Mouse (Mus musculus) CH12.LX (cell line): ENCODE measurements around the gene Gm20388. TPM values are rescaled to one million over a fixed set of nuclear protein-coding genes. Genes with fewer than 3 reads are reported as not detected.

ENCODE experiments used
- DNase-seq: peaks from one replicate; pipeline ENCODE4 v3.0.0-alpha.2; 2013; ENCODE audit errors: extremely low read depth
- H3K27ac ChIP-seq: 2 replicates; pipeline ENCODE4 v1.5.1; 2012; ENCODE audit warnings: low read depth, mild to moderate bottlenecking, control low read depth, moderate library complexity; ENCODE audit not compliant: insufficient read depth
- H3K27me3 ChIP-seq: replicated peaks from 2 replicates; pipeline ENCODE3; 2012; ENCODE audit warnings: inconsistent platforms
- H3K36me3 ChIP-seq, 2 experiments: replicated peaks in 1 of 2; 2 replicates each; pipeline versions ENCODE3 to v1.6.1; 2012; ENCODE audit warnings: inconsistent platforms in 1 of 2, low read length in 1 of 2, mild to moderate bottlenecking in 1 of 2, mixed read lengths in 1 of 2, moderate library complexity in 1 of 2; ENCODE audit not compliant: control insufficient read depth in 1 of 2, insufficient read depth in 1 of 2
- H3K4me1 ChIP-seq, 2 experiments: 2 replicates each; pipeline ENCODE4 v1.6.1; 2012; ENCODE audit warnings: inconsistent platforms in 1 of 2, moderate library complexity in 1 of 2; ENCODE audit not compliant: insufficient read depth in 2 of 2, control insufficient read depth in 1 of 2
- H3K4me2 ChIP-seq: 2 replicates; pipeline ENCODE4 v1.6.1; 2012; ENCODE audit warnings: low read depth, mild to moderate bottlenecking, control low read depth; ENCODE audit not compliant: poor library complexity, insufficient read depth, severe bottlenecking
- H3K4me3 ChIP-seq, 3 experiments: fragments of 150-350 bp in 1 of 3; sonication (generic) in 1 of 3; replicated peaks in 1 of 3; 2 replicates each; pipeline versions ENCODE3 to v1.5.1; 2011 to 2012; ENCODE audit warnings: low read depth in 2 of 3, low read length in 2 of 3, mild to moderate bottlenecking in 2 of 3, moderate library complexity in 2 of 3, control low read depth in 1 of 3, improper control_type of control experiment in 1 of 3, inconsistent platforms in 1 of 3, mixed read lengths in 1 of 3; ENCODE audit not compliant: poor library complexity in 1 of 3
- H3K79me2 ChIP-seq: replicated peaks from 2 replicates; pipeline ENCODE4 v1.6.1; 2012; ENCODE audit warnings: mild to moderate bottlenecking, moderate library complexity; ENCODE audit not compliant: control insufficient read depth, poor library complexity, insufficient read depth, severe bottlenecking; ENCODE audit errors: extremely low read depth
- H3K9ac ChIP-seq: 2 replicates; pipeline ENCODE4 v1.6.1; 2012; ENCODE audit warnings: low read depth, mild to moderate bottlenecking, control low read depth, moderate library complexity; ENCODE audit not compliant: insufficient read depth
- H3K9me3 ChIP-seq: replicated peaks from 2 replicates; pipeline ENCODE3; 2012; ENCODE audit warnings: low read length, inconsistent platforms, mixed read lengths
- BHLHE40 ChIP-seq: IDR thresholded peaks from 2 replicates; pipeline ENCODE4 v1.6.1; 2011; ENCODE audit warnings: mild to moderate bottlenecking, low read depth, low read length, improper control_type of control experiment
- CHD2 ChIP-seq: IDR thresholded peaks from 2 replicates; pipeline ENCODE4 v1.6.1; 2011; ENCODE audit warnings: low read length, improper control_type of control experiment
- CTCF ChIP-seq, 2 experiments: IDR thresholded peaks in 1 of 2; conservative IDR thresholded peaks in 1 of 2; 2 replicates each; pipeline ENCODE4 v1.5.1; 2011 to 2012; ENCODE audit warnings: low read depth in 2 of 2, low read length in 2 of 2, improper control_type of control experiment in 1 of 2, inconsistent platforms in 1 of 2, mild to moderate bottlenecking in 1 of 2, moderate library complexity in 1 of 2
- E2F4 ChIP-seq: IDR thresholded peaks from 2 replicates; pipeline ENCODE4 v1.6.1; 2011; ENCODE audit warnings: low read depth, low read length, improper control_type of control experiment; ENCODE audit not compliant: insufficient replicate concordance
- EP300 ChIP-seq: IDR thresholded peaks from 2 replicates; pipeline ENCODE4 v1.6.1; 2011; ENCODE audit warnings: low read length, improper control_type of control experiment
- ETS1 ChIP-seq: conservative IDR thresholded peaks from 2 replicates; pipeline ENCODE4 v1.6.1; 2012; ENCODE audit warnings: low read depth, mild to moderate bottlenecking, inconsistent platforms, low read length, improper control_type of control experiment, moderate library complexity
- IRF4 ChIP-seq: IDR thresholded peaks from 2 replicates; pipeline ENCODE4 v1.6.1; 2014; ENCODE audit warnings: low read depth, mild to moderate bottlenecking, inconsistent platforms, low read length, improper control_type of control experiment
- MAFK ChIP-seq: IDR thresholded peaks from 2 replicates; pipeline ENCODE4 v1.6.1; 2011; ENCODE audit warnings: low read length, improper control_type of control experiment; ENCODE audit not compliant: insufficient replicate concordance
- MAZ ChIP-seq: IDR thresholded peaks from 2 replicates; pipeline ENCODE4 v1.6.1; 2012; ENCODE audit warnings: low read depth, mild to moderate bottlenecking, inconsistent platforms, low read length, improper control_type of control experiment, moderate library complexity
- MEF2A ChIP-seq: IDR thresholded peaks from 2 replicates; pipeline ENCODE4 v1.6.1; 2014; ENCODE audit warnings: low read depth, mild to moderate bottlenecking, inconsistent platforms, low read length, improper control_type of control experiment, borderline replicate concordance
- MXI1 ChIP-seq: IDR thresholded peaks from 2 replicates; pipeline ENCODE4 v1.6.1; 2011; ENCODE audit warnings: mild to moderate bottlenecking, low read depth, low read length, improper control_type of control experiment
- NELFE ChIP-seq: IDR thresholded peaks from 2 replicates; pipeline ENCODE4 v1.6.1; 2011; ENCODE audit warnings: low read depth, low read length, improper control_type of control experiment
- PAX5 ChIP-seq: IDR thresholded peaks from 2 replicates; pipeline ENCODE4 v1.6.1; 2012; ENCODE audit warnings: low read length, inconsistent platforms, mixed read lengths
- POLR2A ChIP-seq: IDR thresholded peaks from 2 replicates; pipeline ENCODE4 v1.6.1; 2011; ENCODE audit warnings: low read depth, mild to moderate bottlenecking, improper control_type of control experiment, low read length
- RCOR1 ChIP-seq: conservative IDR thresholded peaks from 2 replicates; pipeline ENCODE4 v1.6.1; 2012; ENCODE audit warnings: low read depth, mild to moderate bottlenecking, inconsistent platforms, low read length, improper control_type of control experiment
- ZKSCAN1 ChIP-seq: IDR thresholded peaks from 2 replicates; pipeline ENCODE4 v1.6.1; 2012; ENCODE audit warnings: low read depth, inconsistent platforms, low read length, improper control_type of control experiment, borderline replicate concordance
- ZMIZ1 ChIP-seq: IDR thresholded peaks from 2 replicates; pipeline ENCODE4 v1.6.1; 2012; ENCODE audit warnings: low read depth, mild to moderate bottlenecking, inconsistent platforms, low read length, improper control_type of control experiment
- ZNF384 ChIP-seq: IDR thresholded peaks from 2 replicates; pipeline ENCODE4 v1.6.1; 2012; ENCODE audit warnings: low read depth, low read length, improper control_type of control experiment, inconsistent platforms
- dilution Hi-C: fragments of 300-500 bp; cut with MboI; formaldehyde crosslinking; loops from 2 replicates; pipeline ENCODE4 v1.14.3; 2020; ENCODE audit warnings: low sequenced_read_pairs; ENCODE audit not compliant: extremely low pct_unique_long_range_greater_than_20kb, extremely low pct_ligation_motif_present
- in situ Hi-C: fragments of 300-500 bp; cut with MboI; formaldehyde crosslinking; loops from 3 replicates; pipeline ENCODE4 v1.14.3; 2019; ENCODE audit warnings: low sequenced_read_pairs, low pct_ligation_motif_present, low pct_unique_long_range_greater_than_20kb, mixed read lengths
- polyA plus RNA-seq: library from polyadenylated mRNA; unstranded; fragments of >175 nt; gene quantifications from 2 replicates; pipeline ENCODE4 v1.2.1, GENCODE M21; 2012; ENCODE audit warnings: low read depth; ENCODE audit not compliant: insufficient read length
- total RNA-seq, 2 experiments: library from RNA; depleted of rRNA; stranded (reverse); fragments of 300-350 nt in 1 of 2; fragments of >200 nt in 1 of 2; gene quantifications; 2 replicates each; pipeline ENCODE4 v1.2.3; 2012 to 2014

Gm20388 gene
- total and polyA plus RNA-seq, 3 experiments, result 14.8 to 26.3 (median 22.2) TPM

- in situ Hi-C loops, result no loop called here
- no peaks in the 10 kb centered on the region for H3K9me3 ChIP-seq
- H3K36me3 ChIP-seq, result peaks cover 2 to 36% of the 10 kb centered on the region in 2 experiments
- H3K27ac ChIP-seq, result no peak overlapping the region
- H3K4me1 ChIP-seq, result peaks cover 5 to 72% of the 10 kb centered on the region in 2 experiments; a peak in 3 of 4 replicates
- peaks cover 92% of the 10 kb centered on the region for H3K79me2 ChIP-seq
- H3K9ac ChIP-seq, result no peak overlapping the region
- no peaks in the 10 kb centered on the region for H3K27me3 ChIP-seq
- TF ChIP-seq MAZ (no peak), NELFE (no peak), RCOR1 (no peak), MAFK (no peak), PAX5 (no peak), POLR2A (no peak), MXI1 (no peak), BHLHE40 (no peak)
- TF ChIP-seq, all 38 proteins: peak for 0
- Histone ChIP-seq H3K4me3 (no peak overlapping the region), H3K4me2 (no peak overlapping the region)
- no peak for DNase-seq
- dilution Hi-C loops, result no loop called here
Measured at GRCm38 (mm10) chr8:122991368-122991767, 3080.7 kb downstream of the Gm20388 start.

- no peak for DNase-seq
- TF ChIP-seq MEF2A (no peak), BHLHE40 (no peak), ETS1 (no peak), ZMIZ1 (no peak), PAX5 (no peak), IRF4 (no peak), CTCF (conservative IDR thresholded peaks at IDR 0.05 in 1 of 2, IDR thresholded peaks at IDR 0.05 in 1 of 2; ENCODE audit: low read depth in 2 of 2, low read length in 2 of 2) (no peak), EP300 (no peak), ZNF384 (no peak), CHD2 (no peak), ZKSCAN1 (no peak), E2F4 (no peak)
- in situ Hi-C loops, result no loop called here
- no peaks in the 10 kb centered on the region for H3K9me3 ChIP-seq
- no peaks in the 10 kb centered on the region for H3K27me3 ChIP-seq
- peaks cover 3 to 67% of the 10 kb centered on the region in 2 experiments; a peak in 3 of 4 replicates for H3K4me1 ChIP-seq
- H3K4me3 ChIP-seq, result no peak overlapping the region
- dilution Hi-C loops, result no loop called here
- peaks cover 92% of the 10 kb centered on the region for H3K79me2 ChIP-seq
- H3K4me2 ChIP-seq, result no peak overlapping the region
- H3K36me3 ChIP-seq, result peaks cover 2 to 41% of the 10 kb centered on the region in 2 experiments
- no peak overlapping the region for H3K9ac ChIP-seq
- H3K27ac ChIP-seq, result no peak overlapping the region
Measured at GRCm38 (mm10) chr8:122992296-122992695, 3081.7 kb downstream of the Gm20388 start.
